Mouse (Mus musculus) adrenal gland (tissue): Measurements from ENCODE around the gene Mipol1.

Source experiments
- intact Hi-C: fragments of 180-260 bp; cut with DNase I; formaldehyde crosslinking; loops from one replicate; pipeline ENCODE4 v1.15.1; 2025

Mipol1 gene

DNA sequence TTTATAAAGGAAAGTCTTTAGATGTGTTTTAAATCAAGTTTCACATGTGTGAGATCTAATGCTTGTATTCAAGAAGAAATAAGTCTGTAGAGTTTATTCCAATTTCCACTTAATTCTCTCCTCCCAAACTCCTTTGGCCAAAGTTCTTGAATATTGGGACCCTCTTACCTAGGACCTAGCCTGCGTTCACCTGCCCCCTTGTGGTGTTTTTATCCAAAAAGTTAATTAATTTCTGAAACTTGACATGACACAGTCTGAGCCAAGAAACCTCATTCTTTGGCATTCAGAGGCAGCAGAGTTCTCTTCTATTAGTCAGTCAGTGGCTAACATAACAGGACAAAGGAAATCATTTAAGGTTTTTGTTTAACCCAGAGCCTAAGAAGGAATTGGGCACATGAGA is 284.3 kb downstream of the Mipol1 start:
- intact Hi-C loops, result no loop called here

- intact Hi-C loops, result no loop called here
These were observed 285.6 kb downstream of the Mipol1 start for GRCm38 (mm10) chr12:57515702-57516377.

DNA sequence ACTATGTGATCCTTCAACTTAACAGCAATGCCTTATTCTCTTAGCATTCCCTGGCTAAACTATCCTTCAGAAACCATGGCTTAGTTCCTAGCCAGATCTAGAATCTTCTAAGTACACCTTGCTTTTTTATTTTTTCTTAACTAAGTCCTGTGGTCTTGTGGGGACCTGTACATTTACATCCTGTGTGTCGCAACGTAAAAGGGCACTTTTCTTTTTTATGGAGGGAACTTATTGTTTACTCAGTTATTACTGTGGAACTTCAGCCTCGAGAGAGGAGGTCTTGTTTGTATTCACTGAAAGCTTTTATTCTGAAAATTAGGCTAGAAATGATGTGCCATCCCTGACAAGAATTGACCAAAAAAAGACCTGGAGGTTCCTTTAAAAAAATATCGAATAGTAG is 298.1 kb downstream of the Mipol1 start:
- intact Hi-C loops, result no loop called here

DNA sequence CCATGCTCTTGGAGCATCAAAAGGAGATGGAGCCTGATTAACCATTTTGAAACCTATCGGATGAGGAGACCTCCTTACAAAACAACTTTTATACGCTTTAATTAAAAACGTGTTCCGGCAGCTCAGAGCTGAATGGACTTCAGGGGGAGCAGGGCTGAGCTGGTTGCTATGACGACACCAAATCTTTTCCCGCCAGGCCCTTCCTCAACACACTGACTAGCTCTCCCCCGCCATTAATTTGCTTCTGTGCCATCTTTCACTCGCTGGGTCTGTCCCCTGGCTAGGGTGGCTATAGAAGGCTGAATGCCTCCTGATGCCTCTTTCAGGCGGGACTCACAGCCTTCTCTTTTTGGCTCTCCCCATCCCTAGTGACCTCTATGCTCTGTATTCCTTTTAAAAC is 300.2 kb downstream of the Mipol1 start:
- intact Hi-C loops, result no loop called here

GRCm38 (mm10) chr12:57534517-57534878 is 304.3 kb downstream of the Mipol1 start:
- intact Hi-C loops, result no loop called here

DNA sequence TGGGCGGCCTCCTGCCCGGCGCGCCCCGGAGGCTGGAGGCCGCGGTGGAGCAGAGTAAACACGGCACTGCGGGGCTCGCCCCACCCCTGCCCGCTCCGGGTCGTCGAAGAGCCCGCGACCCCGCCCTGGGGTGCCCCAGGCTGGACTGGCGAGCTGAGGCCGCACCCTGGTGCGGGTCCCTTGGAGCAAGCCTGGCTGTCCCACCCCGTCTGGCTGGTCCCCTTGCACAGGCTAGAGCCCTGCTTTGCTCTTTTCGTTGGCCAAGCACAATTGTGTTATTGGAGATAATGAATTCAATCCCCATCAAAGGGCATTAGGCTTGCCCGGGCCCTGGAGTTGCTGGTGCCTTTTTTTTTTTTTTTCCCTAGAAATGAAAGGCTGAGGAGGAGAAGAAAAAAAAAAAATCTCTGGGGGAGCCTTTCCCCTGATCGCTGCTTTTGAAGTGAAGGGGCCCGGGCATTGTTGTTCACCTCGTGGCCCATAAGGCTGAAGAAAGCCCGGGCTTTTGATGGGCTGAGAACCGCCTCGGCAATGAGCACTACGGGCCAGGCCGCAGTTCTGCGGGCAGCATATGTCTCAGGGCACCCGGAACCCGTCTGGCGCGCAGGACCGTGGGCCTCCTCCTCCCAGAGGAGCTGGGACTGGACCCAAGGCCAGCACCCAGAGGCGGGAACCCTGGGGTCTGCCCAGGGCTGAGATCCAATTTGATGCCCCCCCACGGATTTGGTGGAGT is 304.8 kb downstream of the Mipol1 start:
- intact Hi-C loops, result no loop called here

DNA sequence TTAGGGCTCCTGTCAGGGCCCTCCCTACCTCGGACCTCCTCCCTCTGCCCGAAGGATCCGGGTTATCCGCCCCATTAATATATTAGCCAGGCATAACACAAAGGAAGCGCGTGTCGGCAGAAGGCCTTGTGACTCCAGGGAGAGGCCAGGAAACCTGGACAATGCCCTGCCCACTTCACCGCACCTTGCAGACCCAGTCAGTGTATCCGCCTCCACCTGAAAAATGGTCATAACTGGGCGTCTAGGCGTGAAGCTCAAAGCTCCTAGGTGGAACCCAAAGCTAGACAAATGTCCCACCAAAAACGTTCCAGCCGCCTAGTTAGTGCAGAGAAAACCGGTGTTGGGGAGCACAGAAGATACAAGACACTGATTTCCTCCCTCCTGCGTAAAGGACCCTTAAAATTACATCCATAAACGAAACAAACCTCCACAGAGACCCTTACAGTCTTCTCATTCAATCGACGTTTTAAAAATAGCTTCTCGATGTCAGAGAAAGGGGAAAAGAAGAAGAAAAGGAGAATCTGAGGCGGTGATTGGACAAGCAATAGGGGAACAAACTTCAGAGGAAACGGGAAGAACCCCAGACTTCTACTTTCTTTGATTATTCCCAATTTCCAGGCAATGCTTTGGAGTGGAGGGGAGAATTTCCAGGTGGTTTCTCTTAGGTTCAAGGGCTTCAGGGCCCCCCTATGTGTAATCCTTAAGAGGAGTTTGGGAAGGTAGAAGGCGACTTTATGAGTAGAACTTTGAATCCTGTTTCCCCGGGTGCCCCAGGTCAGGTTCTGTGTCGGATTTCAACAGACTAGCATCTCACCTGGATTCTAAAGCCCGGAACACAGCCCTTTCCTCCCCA is 306.1 kb downstream of the Mipol1 start:
- intact Hi-C loops, result no loop called here

DNA sequence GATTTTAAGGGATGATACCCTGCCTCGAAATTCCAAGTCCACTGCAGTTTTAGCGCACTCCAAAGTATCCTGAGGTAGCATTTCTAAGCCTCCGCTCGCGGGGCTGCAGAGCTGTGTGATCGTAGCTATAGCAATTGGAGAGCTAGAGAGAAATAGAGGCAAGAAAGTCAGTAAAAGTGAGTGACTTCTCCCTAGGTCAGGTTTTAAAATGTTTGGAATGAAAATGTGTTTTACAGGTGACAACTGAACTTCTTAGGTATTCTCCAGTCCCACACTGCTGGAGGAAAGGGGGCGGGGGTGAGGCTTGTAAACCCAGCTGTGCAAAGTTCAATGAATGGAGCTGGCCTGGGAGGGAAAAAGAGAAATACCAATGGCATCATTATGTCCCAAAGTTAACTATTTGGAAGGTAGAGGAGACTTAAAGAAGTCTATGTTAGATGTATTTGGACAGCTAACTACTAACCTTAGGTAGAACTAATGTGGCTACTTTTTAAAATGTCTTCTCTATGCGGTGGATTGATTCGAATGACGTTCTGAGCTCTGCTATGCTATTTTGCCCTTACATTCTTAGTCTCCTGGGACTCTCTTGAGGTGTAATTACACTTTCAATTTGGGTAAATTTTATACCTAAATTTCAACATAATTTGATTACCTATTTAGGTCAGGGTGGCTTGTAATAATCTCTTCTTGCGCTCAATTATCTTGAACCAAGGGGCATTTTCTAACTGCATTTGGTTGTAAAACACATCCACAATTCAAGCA is 306.9 kb downstream of the Mipol1 start:
- intact Hi-C loops, result no loop called here

GRCm38 (mm10) chr12:57537791-57538587 is 307.8 kb downstream of the Mipol1 start:
- intact Hi-C loops, result no loop called here

- intact Hi-C loops, result no loop called here
These were observed 308.6 kb downstream of the Mipol1 start for GRCm38 (mm10) chr12:57538588-57539550.

- intact Hi-C loops, result no loop called here
These were observed 309.3 kb downstream of the Mipol1 start for GRCm38 (mm10) chr12:57539551-57539985.

- intact Hi-C loops, result no loop called here
These were observed 310.9 kb downstream of the Mipol1 start for GRCm38 (mm10) chr12:57541118-57541517.

DNA sequence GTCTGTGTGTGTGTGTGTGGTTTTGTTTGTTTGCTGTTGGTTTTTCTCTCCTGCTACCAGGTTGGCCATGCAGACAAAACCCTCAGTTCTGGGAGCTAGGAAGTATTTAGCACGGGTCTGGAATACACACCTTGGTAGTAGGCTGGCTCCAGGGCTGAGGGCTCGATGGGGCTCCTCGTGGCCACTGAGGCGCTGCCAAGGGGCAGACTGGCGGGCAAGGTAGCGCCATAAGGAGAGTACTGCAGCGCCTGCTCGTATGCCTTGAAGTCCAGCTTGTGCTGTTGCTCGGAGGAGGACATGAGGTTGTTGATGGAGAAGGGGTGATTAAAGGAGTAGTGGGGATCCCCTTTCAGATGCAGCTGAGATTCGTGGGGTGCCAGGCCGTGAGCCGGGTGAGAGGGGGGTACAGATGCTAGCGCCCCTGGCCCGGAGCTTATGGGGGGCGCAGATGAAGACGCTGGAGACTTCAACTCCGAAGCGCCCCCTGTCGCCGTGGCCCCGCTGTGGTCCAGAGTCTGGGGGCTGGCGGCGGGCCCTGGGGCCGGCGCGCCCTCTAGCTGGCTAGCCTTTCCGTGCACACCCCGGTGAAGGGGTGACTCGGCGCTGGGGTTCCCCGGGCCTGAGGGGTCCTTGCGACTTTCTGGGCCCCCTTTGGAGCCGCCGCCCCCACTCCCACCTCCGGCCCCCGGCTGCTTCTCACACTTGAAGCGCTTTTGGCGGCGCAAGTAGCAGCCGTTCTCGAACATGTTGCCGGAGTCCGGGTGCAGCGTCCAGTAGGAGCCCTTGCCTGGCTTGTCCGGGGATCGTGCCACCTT is 311.9 kb downstream of the Mipol1 start:
- intact Hi-C loops, result loop anchor here (2.0 kb wide), 1 partner anchor 261 kb away; no protein-coding TSS in a partner anchor

DNA sequence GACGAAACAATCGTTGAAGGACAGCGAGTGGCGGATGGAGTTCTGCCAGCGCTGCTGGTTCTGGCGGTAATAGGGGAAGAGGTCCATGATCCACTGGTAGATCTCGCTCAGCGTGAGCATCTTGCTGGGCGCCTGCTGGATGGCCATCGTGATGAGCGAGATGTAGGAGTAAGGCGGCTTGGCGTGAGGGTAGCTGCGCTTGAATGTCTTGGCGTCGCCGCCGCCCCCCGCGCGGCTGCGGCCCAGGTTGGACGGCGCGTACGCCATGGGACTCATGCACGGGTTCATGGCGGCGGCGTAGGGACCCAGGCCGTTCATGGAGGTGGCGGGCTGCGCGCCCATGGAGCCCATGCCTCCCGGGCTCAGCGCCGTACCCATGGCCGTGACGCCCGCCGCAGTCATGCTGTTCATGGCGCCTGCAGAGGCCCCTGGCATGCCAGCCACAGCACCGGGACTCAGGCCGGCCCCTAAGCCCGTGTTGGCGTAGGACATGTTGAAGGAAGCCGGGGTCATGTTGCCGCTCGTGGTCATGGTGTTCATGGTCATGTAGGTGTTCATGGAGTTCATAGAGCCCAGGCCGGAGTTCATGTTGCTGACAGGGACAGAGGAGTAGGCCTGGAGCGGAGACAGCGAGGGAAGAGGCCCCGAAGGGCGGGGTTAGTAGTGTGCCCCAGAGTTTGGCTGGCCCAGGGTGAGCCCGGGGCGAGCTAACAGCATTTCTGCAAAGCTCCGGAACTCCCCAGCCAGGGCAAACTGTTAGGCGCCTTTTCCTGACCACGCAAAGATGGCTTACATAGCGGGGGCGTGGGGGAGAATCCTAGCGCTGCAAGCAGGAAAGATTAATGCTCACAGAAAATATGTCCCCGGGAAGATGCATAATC is 312.8 kb downstream of the Mipol1 start:
- intact Hi-C loops, result loop anchor here (2.0 kb wide), 1 partner anchor 262 kb away; no protein-coding TSS in a partner anchor

- intact Hi-C loops, result loop anchor here (2.0 kb wide), 1 partner anchor 263 kb away; no protein-coding TSS in a partner anchor
These were observed 313.4 kb downstream of the Mipol1 start for GRCm38 (mm10) chr12:57543627-57543991.

- intact Hi-C loops, result no loop called here
These were observed 314.6 kb downstream of the Mipol1 start for GRCm38 (mm10) chr12:57544641-57545370.
